Mouse (Mus musculus): ENCODE data around the gene Tdpoz4.
"Not testable (repeated sequence)": the region's sequence is repeated elsewhere in the genome, so short reads cannot be mapped to it uniquely, and the experiment has no call there.

DNA sequence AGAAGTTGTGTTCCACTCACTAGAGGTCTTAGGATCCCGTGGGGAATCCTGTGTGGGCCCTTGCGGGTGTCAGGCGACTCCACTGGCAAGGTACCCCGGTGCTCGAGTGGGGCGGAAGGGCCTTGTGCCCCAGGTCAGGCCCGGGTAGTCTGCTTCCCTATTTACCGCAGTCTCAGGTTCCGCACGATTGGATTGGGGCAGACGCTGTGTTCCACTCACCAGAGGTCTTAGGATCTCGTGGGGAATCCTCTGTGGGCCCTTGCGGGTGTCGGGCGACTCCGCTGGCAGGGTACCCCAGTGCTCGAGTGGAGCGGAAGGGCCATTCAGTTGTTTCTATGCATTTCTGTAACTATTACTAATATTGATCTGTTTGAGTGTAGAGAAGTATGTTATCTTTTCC, 42.2 kb upstream of the Tdpoz4 start:
- not testable (repeated sequence) for TF ChIP-seq ZKSCAN1 (IDR thresholded peaks at IDR 0.05; ENCODE audit: borderline replicate concordance, low read depth, low read length); NELFE (IDR thresholded peaks at IDR 0.05; ENCODE audit: low read depth, low read length); MXI1 (IDR thresholded peaks at IDR 0.05; ENCODE audit: low read depth, low read length); ELF1 (IDR thresholded peaks at IDR 0.05; ENCODE audit: low read depth, low read length); MEF2A (IDR thresholded peaks at IDR 0.05; ENCODE audit: borderline replicate concordance, low read depth, low read length); RCOR1 (conservative IDR thresholded peaks at IDR 0.05; ENCODE audit: low read depth, low read length); CTCF (conservative IDR thresholded peaks at IDR 0.05 in 1 of 2, IDR thresholded peaks at IDR 0.05 in 1 of 2; ENCODE audit: low read depth in 2 of 2, low read length in 2 of 2); POLR2A (IDR thresholded peaks at IDR 0.05; ENCODE audit: low read depth, low read length); MAZ (IDR thresholded peaks at IDR 0.05; ENCODE audit: low read depth, low read length); ZNF384 (IDR thresholded peaks at IDR 0.05; ENCODE audit: low read depth, low read length); UBTF (IDR thresholded peaks at IDR 0.05; ENCODE audit: low read depth, low read length); EP300 (IDR thresholded peaks at IDR 0.05; ENCODE audit: low read length)
